Mouse (Mus musculus): ENCODE results near the gene Pan3. TPM values are rescaled to one million over a fixed set of nuclear protein-coding genes. Genes with fewer than 3 reads are reported as not detected.

The Pan3 gene
- total RNA-seq (2022): 100 to 1,000 TPM in 3 of 4 experiments, 10 to 100 TPM in 1; 89.6 to 122 (median 118) TPM

- DNase-seq (ENCODE audit: low spot score in 2 of 2): peak; percentile 87 to 94
Observed at GRCm38 (mm10) chr5:147429535-147430305, at the start of gene Pan3. Pan3 (plus strand) TSS chr5:147430161.

GRCm38 (mm10) chr5:147381396-147381795 lies 48.6 kb upstream of the Pan3 start:
- peak; percentile 49 to 56 for DNase-seq (ENCODE audit: low spot score in 2 of 2)

- DNase-seq (ENCODE audit: low spot score in 2 of 2): no peak
Observed at GRCm38 (mm10) chr5:147386865-147387264, 43.1 kb upstream of the Pan3 start.

- DNase-seq (ENCODE audit: low spot score in 2 of 2): no peak
Observed at GRCm38 (mm10) chr5:147388376-147389008, 41.5 kb upstream of the Pan3 start.

GRCm38 (mm10) chr5:147389052-147389451 lies 40.9 kb upstream of the Pan3 start:
- no peak for DNase-seq (ENCODE audit: low spot score in 2 of 2)

GRCm38 (mm10) chr5:147390772-147391171 lies 39.2 kb upstream of the Pan3 start:
- DNase-seq (ENCODE audit: low spot score in 2 of 2): peak in 1 of 2 experiments; percentile 43

- no peak for DNase-seq (ENCODE audit: low spot score in 2 of 2)
Observed at GRCm38 (mm10) chr5:147392667-147393213, 37.2 kb upstream of the Pan3 start.

- no peak for DNase-seq (ENCODE audit: low spot score in 2 of 2)
Observed at GRCm38 (mm10) chr5:147395050-147395449, 34.9 kb upstream of the Pan3 start.

GRCm38 (mm10) chr5:147399843-147400504 lies 30.0 kb upstream of the Pan3 start, which contains the start of gene Flt3:
Flt3 (minus strand) TSS chr5:147400489.
- no peak for DNase-seq (ENCODE audit: low spot score in 2 of 2)

GRCm38 (mm10) chr5:147400505-147400979 lies 29.4 kb upstream of the Pan3 start:
- DNase-seq (ENCODE audit: low spot score in 2 of 2): no peak

- DNase-seq (ENCODE audit: low spot score in 2 of 2): no peak
Observed at GRCm38 (mm10) chr5:147401024-147401423, 28.9 kb upstream of the Pan3 start.

- no peak for DNase-seq (ENCODE audit: low spot score in 2 of 2)
Observed at GRCm38 (mm10) chr5:147402505-147402904, 27.5 kb upstream of the Pan3 start.

GRCm38 (mm10) chr5:147406135-147406534 lies 23.8 kb upstream of the Pan3 start:
- DNase-seq (ENCODE audit: low spot score in 2 of 2): no peak

- no peak for DNase-seq (ENCODE audit: low spot score in 2 of 2)
Observed at GRCm38 (mm10) chr5:147408731-147409130, 21.2 kb upstream of the Pan3 start.

GRCm38 (mm10) chr5:147410585-147410984 lies 19.4 kb upstream of the Pan3 start:
- no peak for DNase-seq (ENCODE audit: low spot score in 2 of 2)

- DNase-seq (ENCODE audit: low spot score in 2 of 2): no peak
Observed at GRCm38 (mm10) chr5:147417986-147418385, 12.0 kb upstream of the Pan3 start.

GRCm38 (mm10) chr5:147418394-147419121 lies 11.4 kb upstream of the Pan3 start:
- no peak for DNase-seq (ENCODE audit: low spot score in 2 of 2)

- no peak for DNase-seq (ENCODE audit: low spot score in 2 of 2)
Observed at GRCm38 (mm10) chr5:147423612-147424011, 6.3 kb upstream of the Pan3 start.

- no peak for DNase-seq (ENCODE audit: low spot score in 2 of 2)
Observed at GRCm38 (mm10) chr5:147426048-147426805, 3.7 kb upstream of the Pan3 start.

GRCm38 (mm10) chr5:147430361-147430935 lies 487 bp downstream of the Pan3 start:
- peak in 1 of 2 experiments; percentile 19 for DNase-seq (ENCODE audit: low spot score in 2 of 2)
